Mouse (Mus musculus): Measurements from ENCODE around the gene Hephl1. TPM values are rescaled to one million over a fixed set of nuclear protein-coding genes. Genes with fewer than 3 reads are reported as not detected.
"Not testable (repeated sequence)": the region's sequence is repeated elsewhere in the genome, so short reads cannot be mapped to it uniquely, and the experiment has no call there.

Hephl1 gene
- 0.01 and 0.07 TPM in 2 replicates for polyA plus RNA-seq (2012; rRNA removed)

DNA sequence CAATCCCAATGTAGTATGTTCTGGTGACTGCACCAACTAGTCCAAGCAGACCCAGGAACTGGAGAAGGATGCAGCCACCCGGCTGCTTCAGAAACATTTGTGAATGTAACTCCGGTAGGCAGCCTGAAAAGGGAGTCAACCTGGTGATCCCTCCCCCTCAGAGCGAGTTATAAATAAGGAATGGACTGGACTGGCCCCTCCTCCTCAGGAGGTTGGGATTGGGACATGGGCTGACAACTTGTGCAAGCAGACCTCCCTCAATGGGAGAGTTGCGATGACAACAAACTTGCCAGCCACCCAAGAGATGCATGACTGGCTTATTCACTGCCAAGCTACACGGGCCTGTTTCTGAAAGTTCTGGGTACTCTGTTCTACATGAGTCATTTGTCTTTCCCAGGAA lies at the start of gene Hephl1:
TSS of gene Hephl1 (minus strand) at position 101 of the 400 bp plus-strand sequence.
- no peak for DNase-seq (ENCODE audit: low spot score)

DNA sequence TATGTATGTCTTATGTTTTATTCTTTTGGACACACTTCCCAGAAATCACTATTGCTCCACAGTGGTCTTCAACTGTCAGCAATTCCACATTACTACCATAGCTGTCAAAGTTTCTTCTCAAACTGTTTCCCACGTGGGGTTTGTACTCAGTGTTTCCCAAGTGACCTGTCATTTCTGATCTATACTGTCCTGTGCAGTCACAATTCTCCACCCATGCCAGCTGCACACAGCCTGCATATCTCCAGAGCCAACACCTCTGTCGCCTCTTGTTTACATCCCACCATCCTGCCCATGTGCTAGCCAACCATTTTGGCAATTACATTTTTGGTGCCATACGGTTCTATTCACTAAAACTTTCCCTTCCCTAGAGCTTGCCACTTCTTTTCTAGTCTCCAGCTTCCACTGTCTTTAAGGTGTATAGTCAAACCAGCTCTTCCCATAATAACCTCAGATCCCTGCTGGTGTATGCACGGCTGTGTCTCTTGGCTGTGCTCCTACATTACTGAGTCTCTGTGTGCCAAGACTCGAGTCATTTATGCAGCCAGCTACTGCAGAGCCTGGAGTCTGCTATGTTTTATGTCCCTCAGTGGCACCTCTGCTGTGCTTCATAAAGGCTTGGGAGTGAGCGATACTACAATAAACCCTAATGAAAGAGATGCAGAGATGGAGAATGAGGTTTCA lies 37.5 kb upstream of the Hephl1 start:
- DNase-seq (ENCODE audit: low spot score) = no peak

DNA sequence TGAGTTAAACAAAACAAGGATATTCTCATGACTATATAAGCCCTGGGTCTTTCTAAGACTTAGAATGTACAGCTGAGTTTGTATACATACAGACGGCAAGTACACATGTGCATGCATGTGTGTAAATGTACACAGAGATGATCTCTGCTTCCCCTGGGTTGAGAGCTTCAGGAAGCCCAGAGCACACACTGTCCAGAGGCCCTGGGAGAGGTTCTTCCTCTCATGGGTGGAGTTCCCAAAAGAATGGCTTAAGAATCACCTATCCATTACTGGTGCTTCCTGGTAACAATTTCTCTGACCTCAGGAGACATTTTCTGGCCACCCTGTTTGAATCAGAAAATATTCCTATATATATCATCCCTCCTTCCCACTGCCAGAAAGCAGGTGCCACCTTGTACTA lies 28.6 kb upstream of the Hephl1 start:
- DNase-seq (ENCODE audit: low spot score) = no peak

DNA sequence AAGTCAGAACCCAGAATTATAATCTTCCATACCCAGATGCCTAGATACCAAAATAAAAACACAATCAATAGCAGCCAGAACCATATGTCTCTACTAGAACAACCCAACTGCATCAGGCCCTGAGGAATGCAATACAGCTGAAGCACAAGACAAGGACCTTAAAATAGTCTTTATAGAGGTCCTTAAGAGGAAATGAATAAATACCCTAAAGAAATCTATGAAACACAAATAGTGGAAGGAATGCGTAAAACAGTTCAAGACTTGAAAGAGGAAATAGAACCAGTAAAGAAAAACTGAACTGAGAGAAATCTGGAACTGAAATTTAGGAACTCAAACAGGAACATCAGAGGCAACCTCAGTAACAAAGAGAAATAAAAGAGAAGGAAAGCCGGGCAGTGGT lies 14.0 kb upstream of the Hephl1 start:
- no peak for DNase-seq (ENCODE audit: low spot score)

DNA sequence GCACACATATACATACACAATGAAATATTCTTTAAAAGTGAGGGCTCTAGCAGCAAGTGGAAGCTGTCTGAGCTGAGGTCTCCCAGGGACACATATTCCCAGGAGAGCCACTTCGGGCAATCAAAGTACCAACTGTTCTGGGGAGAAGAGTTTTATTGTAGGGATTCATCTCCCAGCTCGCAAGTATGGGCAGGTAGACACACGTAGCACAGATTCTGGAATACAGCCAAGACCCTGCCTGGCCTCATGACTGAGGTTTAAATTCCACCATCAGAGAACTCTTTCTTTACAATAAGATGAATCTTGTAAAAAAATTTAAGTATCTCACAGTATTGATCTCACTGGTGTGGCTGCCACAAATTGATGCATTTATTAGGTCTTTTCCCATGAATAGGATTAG lies 10.5 kb upstream of the Hephl1 start:
- no peak for DNase-seq (ENCODE audit: low spot score)

DNA sequence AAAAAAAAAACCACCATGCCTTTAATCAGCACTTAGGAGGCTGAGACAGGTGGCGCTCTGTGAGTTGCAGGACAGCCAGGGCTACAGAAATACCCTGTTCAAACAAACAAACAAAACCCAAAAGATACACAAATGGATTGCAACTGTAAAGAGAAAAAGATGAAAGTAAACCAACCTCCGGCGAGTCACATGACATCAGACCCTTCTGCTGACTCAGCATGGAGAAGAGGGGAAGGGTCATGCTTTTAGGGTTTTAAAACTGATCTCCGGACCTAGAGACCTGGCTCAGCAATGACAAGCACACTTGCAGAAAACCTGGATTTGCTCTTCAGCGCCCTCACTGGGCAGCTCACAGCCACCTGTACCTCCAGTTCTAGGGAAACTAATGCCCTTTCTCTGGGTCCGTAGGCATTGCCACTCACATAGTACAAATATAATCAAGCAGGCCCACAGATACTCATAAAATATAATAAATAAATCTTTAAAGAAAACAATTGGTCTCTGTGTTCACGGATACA lies 9.0 kb upstream of the Hephl1 start:
- DNase-seq (ENCODE audit: low spot score) = no peak

DNA sequence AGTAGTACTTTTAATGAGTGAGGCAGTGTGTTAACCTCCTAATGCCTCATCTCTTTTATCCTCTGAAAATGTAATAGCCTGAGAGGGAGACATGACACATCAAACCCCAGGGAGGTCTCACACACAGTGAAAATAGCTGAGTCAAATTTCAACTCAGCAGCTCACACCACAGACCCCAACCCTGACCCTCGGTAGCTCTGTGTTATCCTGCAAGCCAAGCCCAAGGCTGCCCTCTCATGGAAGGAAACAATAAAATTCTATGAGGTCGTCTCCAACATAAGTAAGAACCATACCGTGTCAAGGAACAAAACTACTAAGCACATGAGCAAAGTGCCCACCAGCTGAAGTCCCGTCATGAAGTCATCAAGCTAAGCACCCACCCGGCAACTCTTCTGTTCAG lies 8.3 kb upstream of the Hephl1 start:
- no peak for DNase-seq (ENCODE audit: low spot score)

DNA sequence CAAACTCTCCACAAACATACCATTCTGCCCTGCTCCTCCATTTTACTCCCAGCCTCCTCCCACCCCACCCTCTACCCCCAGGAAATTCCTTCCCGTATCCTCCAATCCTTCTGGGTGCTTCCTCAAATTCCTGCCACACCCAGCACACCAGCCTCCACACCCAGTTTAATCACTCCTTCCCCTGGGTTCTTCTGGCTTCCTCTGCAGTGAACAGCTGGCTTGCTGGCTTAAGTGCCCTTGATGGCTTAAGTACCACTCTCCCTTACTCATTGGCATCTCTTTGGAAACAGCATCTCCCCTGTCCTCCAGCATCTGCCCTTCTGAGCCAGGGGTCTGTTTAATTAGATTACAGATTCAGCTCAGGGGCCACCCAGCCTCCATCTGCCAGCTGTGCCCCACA lies 7.6 kb upstream of the Hephl1 start:
- no peak for DNase-seq (ENCODE audit: low spot score)

DNA sequence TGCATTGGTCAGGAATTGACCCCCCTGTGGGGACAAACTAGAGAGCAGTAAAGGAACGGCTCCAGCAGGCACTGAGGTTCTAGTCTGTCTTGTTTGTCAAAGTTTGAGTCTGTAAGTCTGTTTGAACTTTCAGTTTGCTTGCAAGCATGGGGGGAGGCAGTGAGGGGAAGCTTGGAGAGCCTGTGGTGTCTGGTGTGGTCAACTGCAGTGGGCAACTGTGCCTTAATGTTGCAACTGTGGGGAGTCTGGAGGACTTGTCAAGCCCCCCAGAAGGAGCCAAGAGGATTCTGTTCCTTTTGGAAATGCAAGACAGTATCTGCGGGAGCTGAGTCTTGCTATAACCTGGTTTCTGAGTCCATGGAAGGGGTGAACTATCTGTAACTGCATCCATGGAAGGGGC lies 4.3 kb upstream of the Hephl1 start:
- DNase-seq (ENCODE audit: low spot score) = no peak

DNA sequence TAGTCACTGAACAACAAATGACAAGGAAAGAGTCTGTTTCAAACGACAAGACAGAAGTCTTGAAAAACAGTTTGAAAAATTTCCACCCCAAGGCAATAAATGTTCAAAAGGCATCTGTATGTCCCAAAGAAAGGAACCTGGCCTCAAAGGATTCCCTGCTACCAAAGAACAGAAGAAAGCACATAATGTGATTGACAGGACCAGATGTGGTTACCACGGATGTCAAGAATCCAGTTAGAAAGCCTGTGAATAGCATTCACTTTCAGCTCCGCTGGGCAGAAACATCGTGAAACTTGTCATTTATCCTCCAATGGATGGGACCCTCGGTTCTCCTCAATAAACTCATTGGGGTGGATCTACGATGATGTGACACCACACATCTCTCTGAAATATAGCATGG lies 2.2 kb upstream of the Hephl1 start:
- DNase-seq (ENCODE audit: low spot score) = no peak

DNA sequence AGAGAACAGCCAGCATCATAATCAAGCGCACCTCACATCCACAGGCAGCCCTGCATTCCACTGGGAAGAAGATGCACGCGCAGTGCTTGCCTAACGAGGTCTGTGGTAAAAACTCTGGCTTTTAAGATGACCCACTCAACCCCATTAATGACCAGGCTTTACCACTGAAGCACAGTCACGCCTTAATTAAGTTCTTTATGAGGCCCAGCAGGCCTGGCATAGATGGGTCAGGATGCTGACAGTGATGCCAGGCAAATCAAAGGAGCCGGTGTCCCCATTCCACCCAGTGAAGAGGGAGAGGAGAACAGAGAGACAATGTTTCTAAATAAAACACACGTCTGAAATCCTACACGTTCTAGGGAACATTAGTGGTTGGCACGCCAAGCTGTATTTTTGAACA lies 3.8 kb downstream of the Hephl1 start:
- no peak for DNase-seq (ENCODE audit: low spot score)

DNA sequence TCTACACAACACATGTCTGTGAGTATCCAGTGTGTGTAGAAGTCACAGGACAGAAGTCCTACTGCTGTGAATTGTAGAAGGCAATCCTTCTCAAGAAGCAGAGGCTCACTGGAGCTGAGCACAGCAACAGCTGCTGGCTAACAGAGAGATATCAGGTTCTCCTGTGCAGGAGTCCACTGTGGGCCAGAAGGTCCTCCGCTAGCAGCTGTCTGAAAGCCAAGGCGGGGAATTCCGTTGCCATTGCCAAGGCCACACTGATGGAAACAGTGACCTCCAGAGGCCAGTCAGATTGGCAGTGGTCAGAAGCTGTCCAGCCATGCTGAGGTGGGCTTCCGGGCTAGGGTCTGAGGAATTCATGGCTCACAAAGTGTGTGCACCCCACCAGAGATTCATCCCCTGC lies 6.8 kb downstream of the Hephl1 start:
- DNase-seq (ENCODE audit: low spot score) = no peak

DNA sequence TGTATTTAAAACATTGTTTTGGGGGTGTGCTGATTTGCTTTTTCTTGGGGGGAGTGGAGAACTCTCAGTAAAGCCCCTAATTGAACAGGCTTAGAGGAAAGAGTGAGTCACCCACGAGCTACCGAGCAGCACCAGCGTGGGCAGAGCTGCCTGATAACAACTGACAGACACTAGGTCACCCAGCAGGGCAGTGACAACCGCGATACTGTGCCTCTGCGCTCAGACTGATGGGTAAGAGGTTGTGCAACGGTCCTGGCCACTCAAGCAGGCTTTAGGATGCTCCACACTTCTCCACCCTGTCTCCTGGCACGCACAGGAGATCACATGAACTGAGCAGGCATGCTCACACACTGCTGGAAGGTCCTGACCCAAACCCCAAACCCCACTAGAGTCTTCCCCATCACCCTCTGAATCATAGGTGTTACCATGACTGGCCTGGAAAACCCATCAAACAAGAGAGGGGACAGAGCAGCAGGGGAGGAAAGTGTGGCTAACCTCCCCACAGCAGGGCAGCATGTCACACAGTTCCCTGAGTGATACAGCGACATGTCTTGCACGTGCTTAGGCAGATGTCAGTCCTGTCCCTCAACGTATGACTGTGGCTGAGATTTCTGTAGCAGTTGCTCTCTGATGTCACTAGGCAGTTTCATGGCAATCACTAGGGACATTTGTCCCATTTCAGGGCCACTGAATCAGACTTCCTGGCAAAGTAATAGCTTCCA lies 8.2 kb downstream of the Hephl1 start:
- DNase-seq (ENCODE audit: low spot score) = no peak

DNA sequence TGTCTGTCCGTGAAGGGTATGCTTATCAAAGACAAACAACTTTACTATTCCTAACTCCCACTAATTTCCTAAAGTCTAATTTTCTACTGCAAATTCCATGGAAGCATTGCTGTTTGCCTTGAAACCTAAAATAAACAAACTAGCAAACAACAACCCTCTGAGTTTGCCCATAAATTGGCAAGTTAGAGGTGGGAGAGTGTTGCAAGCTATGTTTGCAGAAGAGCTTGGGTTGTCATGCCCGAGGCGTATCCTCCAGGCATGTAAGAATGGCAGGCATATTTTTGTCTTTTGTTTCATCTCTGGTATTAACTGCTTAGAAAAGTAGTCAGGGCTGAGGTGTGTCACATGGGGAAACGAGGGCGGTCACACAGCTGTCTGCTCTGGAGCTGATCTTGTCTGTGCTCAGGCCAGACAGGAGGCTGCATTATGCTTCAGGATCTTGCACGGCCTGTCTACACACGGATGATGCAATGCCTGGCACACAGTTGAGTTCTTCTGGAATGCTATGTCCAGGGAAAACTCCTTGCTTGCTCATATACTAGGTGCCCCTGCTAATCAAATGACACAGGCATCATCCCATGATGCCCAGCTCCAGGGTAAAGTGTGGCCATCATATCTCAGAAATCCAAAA lies 10.3 kb downstream of the Hephl1 start:
- DNase-seq (ENCODE audit: low spot score) = no peak

DNA sequence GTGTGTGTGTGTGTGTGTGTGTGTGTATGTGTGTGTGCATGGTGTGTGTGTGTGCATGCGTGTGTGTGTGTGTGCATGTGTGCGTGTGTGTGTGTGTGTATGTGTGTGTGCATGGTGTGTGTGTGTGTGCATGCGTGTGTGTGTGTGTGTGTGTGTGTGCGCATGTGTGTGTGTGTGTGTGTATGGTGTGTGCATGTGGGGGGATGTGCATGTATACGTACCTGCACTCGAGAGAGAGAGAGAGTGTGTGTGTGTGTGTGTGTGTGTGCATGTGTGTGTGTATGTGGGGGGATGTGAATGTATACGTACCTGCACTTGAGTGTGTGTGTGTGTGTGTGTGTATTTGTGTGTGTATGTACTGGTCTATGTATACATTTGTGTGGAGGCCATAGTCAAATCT lies 13.5 kb downstream of the Hephl1 start:
- not testable (repeated sequence) for DNase-seq (ENCODE audit: low spot score)

DNA sequence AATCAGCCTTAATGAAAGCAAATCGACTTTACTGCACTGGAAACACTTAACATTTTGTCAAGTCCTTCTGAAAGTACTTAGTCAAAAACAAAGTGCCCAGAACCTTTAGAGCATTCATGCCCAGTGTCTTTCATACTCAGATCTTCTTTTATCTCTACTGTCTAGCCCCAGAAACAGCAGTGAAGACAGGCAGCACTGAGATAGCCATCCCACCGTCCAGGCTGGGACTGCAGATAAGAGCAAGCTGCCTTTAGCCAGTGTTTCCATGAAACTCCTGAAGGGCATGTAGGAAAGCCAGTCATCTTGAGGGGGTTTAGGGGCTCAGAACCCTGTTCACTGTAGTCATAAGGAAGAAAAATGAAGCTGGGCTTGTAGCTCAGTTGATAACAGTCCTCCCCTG lies 14.7 kb downstream of the Hephl1 start:
- DNase-seq (ENCODE audit: low spot score) = no peak

DNA sequence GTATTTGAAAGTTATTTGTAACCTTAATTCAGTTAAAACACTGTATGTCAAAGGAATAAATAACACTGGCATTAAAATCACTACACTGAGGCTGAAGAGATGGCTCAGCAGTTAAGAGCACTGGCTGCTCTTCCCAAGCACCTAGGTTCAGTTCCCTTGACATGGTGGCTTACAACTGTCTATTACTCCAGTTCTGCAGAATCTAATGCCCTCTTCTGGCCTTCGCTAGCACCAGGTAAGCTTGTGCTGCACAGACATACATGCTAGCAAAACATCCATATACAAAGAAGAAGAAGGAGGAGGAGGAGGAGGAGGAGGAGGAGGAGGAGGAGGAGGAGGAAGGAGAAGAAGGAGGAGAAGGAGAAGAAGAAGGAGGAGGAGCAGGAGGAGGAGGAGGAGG lies 15.7 kb downstream of the Hephl1 start:
- no peak for DNase-seq (ENCODE audit: low spot score)

DNA sequence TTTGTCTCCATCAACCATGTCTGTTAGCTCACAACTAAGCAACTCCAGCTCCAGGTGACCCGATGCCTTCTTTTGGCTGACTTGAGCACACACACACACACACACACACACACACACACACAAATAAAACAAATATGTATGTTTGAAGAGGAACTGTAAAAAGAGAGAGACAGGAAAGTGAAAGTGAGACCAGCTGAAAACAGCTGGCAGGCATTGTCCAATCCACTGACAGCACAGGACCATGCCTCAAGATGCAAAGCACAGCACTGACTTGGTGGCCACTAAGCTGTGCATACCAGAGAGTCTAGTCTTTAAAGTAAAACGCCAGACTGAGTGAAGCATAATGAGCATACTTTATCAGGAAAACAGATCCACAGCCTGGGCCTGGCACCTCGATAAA lies 16.7 kb downstream of the Hephl1 start:
- no peak for DNase-seq (ENCODE audit: low spot score)

DNA sequence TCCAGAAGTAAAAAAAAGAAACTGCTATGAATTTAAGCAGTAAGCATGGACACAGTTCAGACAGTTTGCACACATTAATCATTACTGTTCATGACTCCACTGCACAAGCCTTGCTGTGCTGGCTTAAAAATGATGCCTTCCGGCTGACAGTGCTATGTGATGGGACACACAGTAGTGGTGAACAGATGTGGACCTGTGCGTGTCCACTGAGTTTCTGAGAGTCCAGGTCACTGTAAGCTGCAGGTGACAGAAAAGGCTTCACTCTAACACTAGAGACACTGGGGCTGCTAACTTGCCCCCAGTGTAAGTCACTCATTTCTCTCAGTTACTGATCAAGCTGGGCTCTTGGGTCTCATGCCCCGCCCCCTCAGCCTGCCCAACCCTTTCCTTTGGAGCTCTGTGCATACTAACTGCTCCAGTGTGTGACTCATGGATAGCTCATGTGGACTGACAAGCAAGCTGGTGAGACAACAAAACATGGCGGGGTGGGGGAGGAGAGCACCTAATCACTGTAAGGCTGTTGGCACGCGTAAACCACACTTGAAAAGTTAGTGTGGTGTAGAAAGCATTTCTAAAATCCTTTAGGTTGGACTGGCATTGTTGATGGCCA lies 43.1 kb downstream of the Hephl1 start:
- no peak for DNase-seq (ENCODE audit: low spot score)

DNA sequence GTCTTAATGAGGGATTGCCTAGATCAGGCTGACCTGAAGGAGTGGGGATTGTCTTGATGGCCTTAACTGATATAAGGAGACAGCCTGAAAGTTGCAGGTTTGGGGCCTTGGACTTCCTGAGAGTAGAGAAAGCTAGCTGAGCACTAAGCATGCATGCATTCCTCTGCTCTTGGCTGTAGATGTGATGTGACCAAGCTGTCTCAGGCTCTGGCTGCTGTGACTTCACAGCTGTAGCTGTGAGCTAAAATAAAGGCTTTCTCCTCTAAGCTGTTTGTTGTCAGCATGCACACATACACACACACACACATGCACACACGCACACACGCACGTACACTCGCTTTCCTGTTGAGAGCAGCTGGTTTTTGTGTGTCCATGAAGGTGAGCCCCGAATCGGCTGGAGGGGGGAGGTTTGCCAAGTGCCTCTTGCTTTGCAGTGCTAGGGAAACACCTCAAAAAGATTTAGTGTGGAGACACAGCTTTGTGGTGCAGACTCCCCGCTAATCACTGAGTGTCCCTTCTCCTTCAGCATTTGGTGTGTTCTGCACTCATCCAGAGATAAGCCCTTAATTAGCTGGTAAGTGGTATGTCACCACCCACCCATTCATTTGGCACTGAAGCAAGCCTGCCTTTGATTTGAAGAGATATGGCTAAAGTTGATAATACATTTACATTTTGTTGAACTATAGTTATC lies 43.8 kb downstream of the Hephl1 start:
- no peak for DNase-seq (ENCODE audit: low spot score)

DNA sequence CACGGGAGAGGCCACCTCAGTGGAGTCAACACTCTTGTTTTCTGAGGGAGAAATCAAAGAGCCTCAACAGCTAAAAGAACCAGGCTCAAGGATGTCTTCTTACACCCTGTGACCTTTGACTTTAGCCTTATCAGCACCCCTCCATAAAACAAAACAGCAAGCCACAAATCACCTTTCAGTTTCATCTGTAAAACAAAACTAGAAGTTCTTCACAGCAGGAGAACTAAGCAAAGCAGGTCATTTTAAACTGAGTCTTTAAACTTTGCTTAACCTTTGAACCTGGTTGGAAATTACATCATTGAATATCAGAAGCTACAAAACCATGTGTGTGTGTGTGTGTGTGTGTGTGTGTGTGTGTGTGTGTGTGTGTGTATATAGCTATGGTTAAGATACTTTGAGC lies 47.7 kb downstream of the Hephl1 start:
- no peak for DNase-seq (ENCODE audit: low spot score)

DNA sequence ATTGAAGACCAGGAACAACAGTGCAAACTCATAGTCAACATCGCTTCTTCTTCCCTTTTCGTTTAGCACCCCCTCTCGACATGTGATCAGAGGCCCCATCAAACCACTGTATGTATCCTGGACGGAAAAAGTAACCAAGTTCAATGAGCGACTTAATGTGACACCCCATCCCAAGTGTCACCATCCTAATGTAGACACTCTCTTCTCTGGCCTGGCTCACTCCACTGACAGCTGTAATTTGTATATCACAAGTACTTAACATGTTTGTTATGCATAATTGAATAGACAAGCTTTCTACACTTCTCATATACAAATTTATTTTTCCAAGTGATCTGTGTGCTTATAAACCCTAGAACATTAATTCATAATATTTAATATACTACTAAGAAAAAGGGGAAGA lies 51.1 kb downstream of the Hephl1 start:
- DNase-seq (ENCODE audit: low spot score) = no peak
